Comparison of ENCODE assay signal across 10 mouse cellular contexts in genomic region chr3:58418724-58419705, GRCm38 (mm10). TPM values are rescaled to one million over a fixed set of nuclear protein-coding genes. Genes with fewer than 3 reads are reported as not detected.
A peak's percentile ranks its signal among the peaks of the same experiment; 100 is the strongest.
DNase-seq lines count a peak whose midpoint lies in the region; ATAC-seq lines count a peak whose summit lies in the region.
"Had no signal": no experiment of that assay in that cellular context is flagged by ENCODE, and none has a peak within 500 bp of the region (broad histone marks: within the 10 kb centered on the region; RNA-seq: fewer than 3 reads in every experiment).

No protein-coding gene starts in this region.

- ATAC-seq in forebrain, embryonic 14.5 days: no peak
- no peak for ATAC-seq in liver, embryonic 13.5 days (ENCODE audit: low read depth)

- intact Hi-C loops in left cerebral cortex, postnatal 10 days (cut with DNase I): loop anchor here (5.0 kb wide), 1 partner anchor 73 kb away; no protein-coding TSS in a partner anchor

- no peaks in the 10 kb centered on the region for H3K27me3 ChIP-seq in heart, embryonic 10.5 days (ENCODE audit: insufficient read depth, poor library complexity, severe bottlenecking)
- no peaks in the 10 kb centered on the region for H3K27me3 ChIP-seq in forebrain, embryonic 14.5 days (replicated peaks; ENCODE audit: control insufficient read depth, insufficient read depth, low read length)
- no peaks in the 10 kb centered on the region for H3K27me3 ChIP-seq in liver, embryonic 13.5 days

- peaks cover 12% of the 10 kb centered on the region for H3K36me3 ChIP-seq in heart, embryonic 10.5 days
- no peaks in the 10 kb centered on the region for H3K36me3 ChIP-seq in forebrain, embryonic 14.5 days (ENCODE audit: control insufficient read depth, insufficient read depth, low read length)
- H3K36me3 ChIP-seq in liver, embryonic 13.5 days: no peaks in the 10 kb centered on the region; the same call in 1 of the 2 replicates

- H3K9ac ChIP-seq in forebrain, embryonic 14.5 days (ENCODE audit: low read length): peak overlapping the region; percentile 32; the same call in 1 of the 2 replicates
- peak overlapping the region; percentile 99 for H3K9ac ChIP-seq in liver, embryonic 13.5 days

- H3K4me3 ChIP-seq in heart, embryonic 10.5 days: peak overlapping the region; percentile 99
- peak overlapping the region; percentile 99 for H3K4me3 ChIP-seq in forebrain, embryonic 14.5 days (ENCODE audit: low read depth, low read length)
- H3K4me3 ChIP-seq in liver, embryonic 13.5 days (replicated peaks): peak overlapping the region; percentile 99

- H3K4me2 ChIP-seq in forebrain, embryonic 14.5 days (ENCODE audit: low read length): peak overlapping the region; percentile 98
- peak overlapping the region; percentile 77 for H3K4me2 ChIP-seq in liver, embryonic 13.5 days

- WGBS in heart, embryonic 10.5 days: 30% methylated on average over 5 of the region's 5 CpGs
- WGBS in forebrain, embryonic 14.5 days: 34% methylated on average over 5 of the region's 5 CpGs
- 30% methylated on average over 5 of the region's 5 CpGs for WGBS in liver, embryonic 13.5 days (ENCODE audit: insufficient replicate concordance)

- H3K4me1 ChIP-seq in heart, embryonic 10.5 days: no peaks in the 10 kb centered on the region
- peaks cover 23% of the 10 kb centered on the region for H3K4me1 ChIP-seq in forebrain, embryonic 14.5 days (ENCODE audit: control insufficient read depth, insufficient read depth, low read length)
- H3K4me1 ChIP-seq in liver, embryonic 13.5 days (replicated peaks): peaks cover 16% of the 10 kb centered on the region

- DNase-seq in heart, embryonic 10.5 days (ENCODE audit: low spot score): no peak
- DNase-seq in heart, adult 9 months (ENCODE audit: low spot score in 2 of 2): no peak
- peak; percentile 53 for DNase-seq in A20 (ENCODE audit: low read depth, low spot score)
- DNase-seq in forebrain, embryonic 14.5 days (ENCODE audit: low spot score): no peak
- DNase-seq in liver, embryonic 13.5 days: no peak
- no peak for DNase-seq in urinary bladder, postnatal 14 days (ENCODE audit: low spot score)
- no peak for DNase-seq in left cerebral cortex, postnatal 10 days (ENCODE audit: extremely low spot score in 1 of 2, low spot score in 2 of 2)
- DNase-seq in embryo, embryonic 10 days (ENCODE audit: low spot score): no peak
- DNase-seq: cerebellum, adult 11-12 months; kidney, postnatal 36 days had no signal

- peak overlapping the region; percentile 42; the same call in 1 of the 2 replicates for H3K27ac ChIP-seq in heart, embryonic 10.5 days
- H3K27ac ChIP-seq in forebrain, embryonic 14.5 days (ENCODE audit: low read depth, low read length): no peak overlapping the region
- peak overlapping the region; percentile 70 for H3K27ac ChIP-seq in liver, embryonic 13.5 days

- H3K9me3 ChIP-seq in heart, embryonic 10.5 days: no peaks in the 10 kb centered on the region
- no peaks in the 10 kb centered on the region for H3K9me3 ChIP-seq in forebrain, embryonic 14.5 days (replicated peaks; ENCODE audit: control insufficient read depth, low read length)
- no peaks in the 10 kb centered on the region for H3K9me3 ChIP-seq in liver, embryonic 13.5 days (replicated peaks)

RNA-seq across cellular contexts. Expression of gene Tsc22d2, which starts 4.5 kb away (rescaled TPM):
- polyA plus RNA-seq in heart, embryonic 10.5 days (2016; fragmentation: Nextera tagmentation; extraction: Ambion mirVana): 12.2 and 13.3 TPM in 2 replicates
- 9.2 and 9.7 TPM in 2 replicates for polyA plus RNA-seq in forebrain, embryonic 14.5 days (2014; fragmentation: Nextera tagmentation; extraction: Ambion mirVana)
- polyA plus RNA-seq in liver, embryonic 13.5 days (2015; fragmentation: Nextera tagmentation; extraction: Ambion mirVana): 5.0 and 6.0 TPM in 2 replicates
- 10 to 100 TPM; 35.1 to 36.3 TPM for total RNA-seq in left cerebral cortex, postnatal 10 days (2021)
